Mouse (Mus musculus): ENCODE results near the gene Gm3404.
"Not testable (repeated sequence)": the region's sequence is repeated elsewhere in the genome, so short reads cannot be mapped to it uniquely, and the experiment has no call there.

- TF ChIP-seq CTCF (IDR thresholded peaks at IDR 0.05; ENCODE audit: insufficient read depth, low read length); POLR2A (IDR thresholded peaks at IDR 0.05; ENCODE audit: borderline replicate concordance, extremely low read depth, low read depth, low read length): not testable (repeated sequence)
Measured at GRCm38 (mm10) chr5:146502099-146502498, 23.5 kb upstream of the Gm3404 start, which contains the start of gene 4930449I24Rik.

Data from lung, adult 2 months (tissue).